In the genomic region with DNA sequence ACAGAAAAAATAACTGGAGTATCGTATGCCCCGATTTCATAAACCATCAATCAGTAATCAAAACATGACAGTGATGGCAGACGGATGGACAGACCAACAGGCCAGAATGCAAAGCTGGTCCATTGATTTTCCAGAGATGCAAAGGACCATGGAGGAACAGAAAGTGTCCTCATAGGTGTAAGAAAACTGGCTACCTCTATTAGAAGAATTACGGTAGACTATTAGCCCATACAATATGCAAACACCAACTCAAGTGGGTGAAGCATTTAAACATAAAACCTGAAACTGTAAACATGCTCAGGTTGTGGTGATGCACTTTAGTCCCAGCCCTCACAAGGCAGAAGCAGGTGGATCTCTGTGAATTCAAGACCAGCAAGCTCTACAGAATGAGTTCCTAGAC, we compare ENCODE assay signal across 25 mouse cellular contexts. TPM values are rescaled to one million over a fixed set of nuclear protein-coding genes. Genes with fewer than 3 reads are reported as not detected.
DNase-seq lines count a peak whose midpoint lies in the region; ATAC-seq and TF ChIP-seq lines count a peak whose summit lies in the region.
"Had no signal": no experiment of that assay in that cellular context is flagged by ENCODE, and none has a peak within 500 bp of the region (broad histone marks: within the 10 kb centered on the region; RNA-seq: fewer than 3 reads in every experiment).

No protein-coding gene starts in this region.

- no peak for ATAC-seq in lung, postnatal 0 days
- ATAC-seq: forebrain, embryonic 13.5 days; forebrain, embryonic 15.5 days; forebrain, postnatal 0 days had no signal

- no peak overlapping the region for H3K4me3 ChIP-seq in lung, postnatal 0 days (ENCODE audit: low read depth, low read length)
- H3K4me3 ChIP-seq in MEL (ENCODE audit: control insufficient read depth in 1 of 2, insufficient read depth in 1 of 2, low read depth in 2 of 2, low read length in 2 of 2), result no peak overlapping the region
- no peak overlapping the region for H3K4me3 ChIP-seq in gastrocnemius, adult 2 months
- H3K4me3 ChIP-seq: embryonic facial prominence, embryonic 10.5 days; embryonic facial prominence, embryonic 12.5 days; forebrain, embryonic 13.5 days; forebrain, embryonic 15.5 days had no signal

- H3K9ac ChIP-seq in lung, postnatal 0 days (replicated peaks; ENCODE audit: low read depth), result no peak overlapping the region
- H3K9ac ChIP-seq in MEL (ENCODE audit: control insufficient read depth, low read depth, low read length, poor library complexity, severe bottlenecking), result no peak overlapping the region
- H3K9ac ChIP-seq: embryonic facial prominence, embryonic 12.5 days; forebrain, embryonic 13.5 days; forebrain, embryonic 15.5 days; forebrain, postnatal 0 days had no signal

- no peak for TF ChIP-seq EP300 in lung, postnatal 0 days (IDR thresholded peaks at IDR 0.05)
- TF ChIP-seq EP300 in MEL (IDR thresholded peaks at IDR 0.05; ENCODE audit: low read depth in 1 of 2, low read length in 2 of 2), result no peak

- H3K27me3 ChIP-seq in lung, postnatal 0 days (replicated peaks; ENCODE audit: insufficient read depth, low read length), result no peaks in the 10 kb centered on the region
- no peaks in the 10 kb centered on the region for H3K27me3 ChIP-seq in MEL (ENCODE audit: control insufficient read depth in 1 of 2, insufficient read depth in 2 of 2, low read length in 2 of 2)
- H3K27me3 ChIP-seq: embryonic facial prominence, embryonic 12.5 days; forebrain, embryonic 13.5 days; forebrain, embryonic 15.5 days had no signal

- no peaks in the 10 kb centered on the region for H3K9me3 ChIP-seq in lung, postnatal 0 days (ENCODE audit: low read length)
- no peaks in the 10 kb centered on the region for H3K9me3 ChIP-seq in MEL (replicated peaks; ENCODE audit: insufficient read depth, low read length)
- H3K9me3 ChIP-seq: embryonic facial prominence, embryonic 10.5 days; embryonic facial prominence, embryonic 12.5 days; forebrain, embryonic 13.5 days; forebrain, embryonic 15.5 days; G1E had no signal

- H3K27ac ChIP-seq in lung, postnatal 0 days (ENCODE audit: low read length), result no peak overlapping the region
- no peak overlapping the region for H3K27ac ChIP-seq in MEL (ENCODE audit: control insufficient read depth, low read depth, low read length)
- H3K27ac ChIP-seq in gastrocnemius, adult 2 months, result no peak overlapping the region
- H3K27ac ChIP-seq: embryonic facial prominence, embryonic 10.5 days; embryonic facial prominence, embryonic 12.5 days; forebrain, embryonic 13.5 days; forebrain, embryonic 15.5 days had no signal

- 63% methylated on average over 4 of the region's 4 CpGs for whole genome bisulfite sequencing in lung, postnatal 0 days

- no peaks in the 10 kb centered on the region for H3K4me1 ChIP-seq in lung, postnatal 0 days (ENCODE audit: insufficient read depth, low read depth, low read length)
- peaks cover 3 to 12% of the 10 kb centered on the region in 2 experiments for H3K4me1 ChIP-seq in MEL (ENCODE audit: control insufficient read depth in 1 of 2, insufficient read depth in 2 of 2, low read length in 2 of 2)

- peaks cover under 1% of the 10 kb centered on the region; the same call in 1 of the 2 replicates for H3K79me2 ChIP-seq in MEL (ENCODE audit: control insufficient read depth, insufficient read depth, low read length, poor library complexity)

- TF ChIP-seq RAD21 in MEL (IDR thresholded peaks at IDR 0.05; ENCODE audit: low read depth, low read length), result no peak

- H3K36me3 ChIP-seq in lung, postnatal 0 days (ENCODE audit: insufficient read depth, low read length), result no peaks in the 10 kb centered on the region
- H3K36me3 ChIP-seq in MEL (ENCODE audit: control insufficient read depth in 1 of 2, insufficient read depth in 2 of 2, low read length in 2 of 2), result peaks cover 0 to 7% of the 10 kb centered on the region in 2 experiments; a peak in 1 of 4 replicates
- H3K36me3 ChIP-seq: embryonic facial prominence, embryonic 10.5 days; embryonic facial prominence, embryonic 12.5 days; forebrain, embryonic 15.5 days had no signal

- no peak for TF ChIP-seq CTCF in lung, postnatal 0 days (IDR thresholded peaks at IDR 0.05)
- no peak for TF ChIP-seq CTCF in MEL (IDR thresholded peaks at IDR 0.05 in 2 of 3, conservative IDR thresholded peaks at IDR 0.05 in 1 of 3; ENCODE audit: control insufficient read depth in 1 of 3, insufficient read depth in 1 of 3, low read depth in 2 of 3, low read length in 3 of 3, poor library complexity in 1 of 3, severe bottlenecking in 1 of 3)
- no peak for TF ChIP-seq CTCF in gastrocnemius, adult 2 months (IDR thresholded peaks at IDR 0.05)

- H3K4me2 ChIP-seq in lung, postnatal 0 days (replicated peaks; ENCODE audit: low read depth, low read length), result no peak overlapping the region
- H3K4me2 ChIP-seq: embryonic facial prominence, embryonic 12.5 days; forebrain, embryonic 13.5 days; forebrain, embryonic 15.5 days had no signal

- TF ChIP-seq POLR2A in MEL (IDR thresholded peaks at IDR 0.05; ENCODE audit: control insufficient read depth in 1 of 2, insufficient read depth in 1 of 2, low read depth in 1 of 2, low read length in 2 of 2, poor library complexity in 1 of 2), result no peak

- intact Hi-C loops in gastrocnemius, adult 2 months (cut with DNase I), result no loop called here

- DNase-seq in lung, postnatal 0 days (ENCODE audit: low spot score), result peak; percentile 26
- DNase-seq in lung, postnatal 25 days (ENCODE audit: low spot score), result no peak
- DNase-seq in retina, embryonic 14.5 days (ENCODE audit: low spot score), result peak; percentile 34
- DNase-seq in retina, postnatal 1 day, result no peak
- DNase-seq in MEL (ENCODE audit: low read depth, low spot score), result no peak
- peak; percentile 19 for DNase-seq in induced T-regulatory cell, adult 2 months (ENCODE audit: low read depth)
- no peak for DNase-seq in gastrocnemius, adult 2 months
- no peak for DNase-seq in right cerebral cortex, postnatal 10 days (ENCODE audit: low spot score in 2 of 2)
- DNase-seq: adrenal gland, adult 2 months; adrenal gland, postnatal 10 days; adrenal gland, postnatal 25 days; cerebellum, adult 11 months; cerebellum, adult 18-20 months; cerebellum, adult 9-10 months; cerebellum, postnatal 10 days; cerebellum, postnatal 25 days; forebrain, postnatal 0 days had no signal

TF ChIP-seq in MEL, 35 proteins besides CTCF, POLR2A, EP300 and RAD21:
- TF ChIP-seq MXI1 (IDR thresholded peaks at IDR 0.05; ENCODE audit: low read depth, low read length) (peak; percentile 96), ELF1 (IDR thresholded peaks at IDR 0.05; ENCODE audit: low read depth, low read length) (no peak)
TF ChIP-seq in MEL: peak in this region for 1.

RNA-seq across cellular contexts. Expression of gene Sart1, which starts 6.9 kb away (rescaled TPM):
- polyA plus RNA-seq in lung, postnatal 0 days (2015; fragmentation: Nextera tagmentation; extraction: Ambion mirVana), result 35.2 and 43.5 TPM in 2 replicates
- total RNA-seq in MEL (2012; rRNA removed), result 114 and 117 TPM in 2 replicates
- polyA plus RNA-seq in MEL (2012; ENCODE audit: insufficient read depth in 1 of 2, insufficient read length in 2 of 2, low read depth in 1 of 2, low replicate concordance in 2 of 2, missing spikeins in 1 of 2), result 100 to 1,000 TPM in 1 of 2 experiments, not detected in 1; 141 TPM
- 10 to 100 TPM; 40.1 to 50.3 TPM for total RNA-seq in gastrocnemius, adult 2 months (2021)

RNA-seq across cellular contexts. Expression of gene Tsga10ip, which starts 7.0 kb away (rescaled TPM):
- polyA plus RNA-seq in lung, postnatal 0 days (2015; fragmentation: Nextera tagmentation; extraction: Ambion mirVana), result 1.1 TPM in 2 replicates
- 0.54 and 0.72 TPM in 2 replicates for total RNA-seq in MEL (2012; rRNA removed)
- polyA plus RNA-seq in MEL (2012; ENCODE audit: insufficient read depth in 1 of 2, insufficient read length in 2 of 2, low read depth in 1 of 2, low replicate concordance in 2 of 2, missing spikeins in 1 of 2), result 1 to 10 TPM in 1 of 2 experiments, not detected in 1; 4.5 TPM
- 1 to 10 TPM; 1.3 to 2.7 TPM for total RNA-seq in gastrocnemius, adult 2 months (2021)
- total RNA-seq: adrenal gland, adult 2 months; adrenal gland, postnatal 10 days; adrenal gland, postnatal 25 days; adrenal gland, postnatal 4 days had no signal
- polyA plus RNA-seq: adrenal gland, adult 2 months; cortical plate, adult 2 months; forebrain, embryonic 11.5 days; forebrain, embryonic 15.5 days had no signal

RNA-seq across cellular contexts. Expression of gene Banf1, which starts 28.4 kb away (rescaled TPM):
- 182 and 191 TPM in 2 replicates for polyA plus RNA-seq in lung, postnatal 0 days (2015; fragmentation: Nextera tagmentation; extraction: Ambion mirVana)
- 207 and 211 TPM in 2 replicates for total RNA-seq in MEL (2012; rRNA removed)
- polyA plus RNA-seq in MEL (2012; ENCODE audit: insufficient read depth in 1 of 2, insufficient read length in 2 of 2, low read depth in 1 of 2, low replicate concordance in 2 of 2, missing spikeins in 1 of 2), result 1,000 to 10,000 TPM in 1 of 2 experiments, 100 to 1,000 TPM in 1; 644 to 1,168 TPM
- total RNA-seq in gastrocnemius, adult 2 months (2021), result 100 to 1,000 TPM; 122 to 144 TPM

RNA-seq across cellular contexts. Expression of gene Eif1ad, which starts 28.8 kb away (rescaled TPM):
- 21.5 and 25.4 TPM in 2 replicates for polyA plus RNA-seq in lung, postnatal 0 days (2015; fragmentation: Nextera tagmentation; extraction: Ambion mirVana)
- 110 and 129 TPM in 2 replicates for total RNA-seq in MEL (2012; rRNA removed)
- polyA plus RNA-seq in MEL (2012; ENCODE audit: insufficient read depth in 1 of 2, insufficient read length in 2 of 2, low read depth in 1 of 2, low replicate concordance in 2 of 2, missing spikeins in 1 of 2), result 100 to 1,000 TPM in 1 of 2 experiments, not detected in 1; 121 TPM
- 10 to 100 TPM; 15.7 to 17.9 TPM for total RNA-seq in gastrocnemius, adult 2 months (2021)

RNA-seq across cellular contexts. Expression of gene Drap1, which starts 29.4 kb away (rescaled TPM):
- polyA plus RNA-seq in lung, postnatal 0 days (2015; fragmentation: Nextera tagmentation; extraction: Ambion mirVana), result 352 and 379 TPM in 2 replicates
- 160 and 183 TPM in 2 replicates for total RNA-seq in MEL (2012; rRNA removed)
- 100 to 1,000 TPM in 1 of 2 experiments, not detected in 1; 307 TPM for polyA plus RNA-seq in MEL (2012; ENCODE audit: insufficient read depth in 1 of 2, insufficient read length in 2 of 2, low read depth in 1 of 2, low replicate concordance in 2 of 2, missing spikeins in 1 of 2)
- total RNA-seq in gastrocnemius, adult 2 months (2021), result 100 to 1,000 TPM; 503 to 688 TPM

Comparison
In these comparisons a context has a peak if more than half of its experiments do, and no peak if none do; other contexts are left out.
1. DNase-seq: peak in lung, postnatal 0 days (single experiment), retina, embryonic 14.5 days (single experiment) and induced T-regulatory cell, adult 2 months (single experiment); none in lung, postnatal 25 days (single experiment), retina, postnatal 1 day (single experiment), MEL (single experiment), gastrocnemius, adult 2 months (single experiment) and right cerebral cortex, postnatal 10 days (0 of 2).